Mouse (Mus musculus) inflammation-experienced regulatory T-cells, adult 16 weeks (primary cell): Measurements from ENCODE around the gene Thoc3. TPM values are rescaled to one million over a fixed set of nuclear protein-coding genes. Genes with fewer than 3 reads are reported as not detected.

Experiments used
- polyA plus RNA-seq: library from polyadenylated mRNA; unstranded; fragments of 100-300 nt; shearing (Covaris generic); gene quantifications from one replicate; pipeline ENCODE4 v1.2.1, GENCODE M21; 2017

Thoc3 gene
- polyA plus RNA-seq = 46.2 TPM

DNA sequence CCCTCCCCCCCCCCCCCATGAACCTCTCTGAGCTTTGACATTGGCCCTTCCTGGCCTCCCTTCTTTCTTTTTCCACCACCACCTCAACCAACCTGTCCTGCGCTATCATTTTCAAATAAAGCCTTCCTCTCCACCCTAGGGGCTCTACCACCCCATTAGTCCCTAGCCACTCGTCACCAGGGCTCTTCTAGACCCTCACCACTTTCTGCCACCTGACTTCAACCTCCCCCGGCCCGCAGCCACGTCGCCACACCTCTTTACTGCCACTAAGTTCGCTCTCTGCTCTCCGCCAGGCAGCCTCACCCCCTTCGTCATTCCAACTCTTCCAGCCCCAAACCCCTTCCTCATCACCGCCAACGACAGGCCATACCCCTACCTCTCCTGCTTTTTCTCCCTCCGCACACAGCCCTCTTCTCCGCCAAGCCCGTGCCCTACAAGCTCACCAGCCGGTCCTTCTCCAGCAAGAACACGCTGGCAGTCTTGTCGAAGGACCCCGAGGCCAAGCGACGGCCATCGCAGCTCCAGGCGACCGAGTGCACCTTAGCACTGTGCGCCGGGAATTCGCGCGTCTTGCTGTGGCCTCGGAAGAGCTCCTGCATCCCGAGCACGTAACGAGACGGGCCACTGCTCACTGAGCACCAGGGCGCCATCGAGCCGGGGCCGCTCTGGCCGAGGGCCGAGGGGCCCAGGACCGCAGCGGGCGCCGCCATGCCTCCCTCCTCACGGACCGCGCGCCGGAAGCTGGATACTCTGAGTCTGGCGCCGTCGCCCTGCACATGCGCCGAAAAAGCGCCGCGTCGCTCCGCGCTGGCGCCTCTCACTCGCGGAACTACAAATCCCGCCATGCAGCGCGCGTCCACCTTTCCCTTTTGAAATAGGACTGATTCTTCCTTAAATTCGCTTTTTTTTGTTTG is at the start of gene Thoc3:
TSS of gene Thoc3 (minus strand) at position 752 of the 914 bp plus-strand sequence.

DNA sequence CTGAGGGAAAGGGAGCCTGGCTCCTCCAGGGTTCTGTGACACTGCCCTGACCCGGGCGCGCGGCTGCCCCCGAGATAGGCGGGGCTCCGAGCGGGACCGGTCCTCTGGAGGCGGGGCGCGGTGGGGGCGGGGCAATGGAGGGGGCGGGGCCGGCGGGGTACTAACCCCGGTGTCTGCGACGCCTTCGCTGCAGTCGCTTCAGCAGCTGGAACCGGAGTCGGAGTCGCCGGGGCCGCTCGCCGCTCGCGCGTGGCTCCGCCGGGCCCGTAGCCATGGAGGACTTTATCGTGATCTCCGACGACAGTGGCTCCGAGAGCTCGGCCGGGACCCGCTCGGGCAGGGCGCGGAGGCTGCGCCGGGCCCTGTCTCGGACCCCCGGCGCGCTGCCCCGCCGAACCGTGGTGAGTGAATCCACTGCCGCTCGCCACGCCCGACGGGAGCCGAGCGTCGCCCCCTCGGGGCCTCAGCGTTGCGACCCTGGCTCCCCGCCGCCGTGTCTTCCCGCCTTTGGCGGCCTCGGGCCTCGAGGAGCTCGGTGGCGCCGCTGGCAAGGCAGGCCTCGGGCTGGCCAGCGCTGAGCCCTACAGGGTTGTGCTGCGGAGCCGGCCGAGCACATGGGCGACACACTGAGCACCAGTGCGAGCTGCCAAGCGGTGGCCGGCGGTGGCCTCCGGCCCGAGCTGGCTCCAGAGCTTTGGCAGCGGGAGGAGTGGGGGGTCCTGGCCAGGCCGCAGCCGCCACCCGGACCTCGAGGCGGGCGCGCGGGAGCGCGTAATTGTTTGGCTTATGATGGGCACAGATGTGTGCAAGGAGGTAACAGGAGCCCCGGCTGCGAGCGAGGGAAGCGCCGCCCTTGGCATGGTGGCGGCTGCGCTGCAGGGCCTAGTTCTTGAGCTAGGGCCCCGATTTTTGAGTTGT is 35.2 kb upstream of the Thoc3 start, which contains the start of gene Simc1:
TSS of gene Simc1 (plus strand) at position 176 of the 918 bp plus-strand sequence.

Other genes with a start within 250 kb of the Thoc3 start
- not detected for gene Cplx2, start 97.5 kb downstream of the Thoc3 start, polyA plus RNA-seq
- gene Simc1, start 34.9 kb upstream of the Thoc3 start, polyA plus RNA-seq = 17.6 TPM
- gene 4833439L19Rik, start 96.6 kb upstream of the Thoc3 start, polyA plus RNA-seq = 101 TPM
- 12.9 TPM for gene Arl10, start 106.2 kb upstream of the Thoc3 start, polyA plus RNA-seq
- gene Nop16, start 121.2 kb upstream of the Thoc3 start, polyA plus RNA-seq = 46.0 TPM
- 183 TPM for gene Higd2a, start 121.4 kb upstream of the Thoc3 start, polyA plus RNA-seq
- gene Cltb, start 142.5 kb upstream of the Thoc3 start, polyA plus RNA-seq = 44.1 TPM
- gene Faf2, start 152.9 kb upstream of the Thoc3 start, polyA plus RNA-seq = 120 TPM
- gene Rnf44, start 225.1 kb upstream of the Thoc3 start, polyA plus RNA-seq = 59.3 TPM
- gene Cdhr2, start 232.6 kb upstream of the Thoc3 start, polyA plus RNA-seq = not detected